Mouse (Mus musculus) lung, postnatal 36 days (tissue): ENCODE measurements around the gene Cdkl5.

Source experiments
- DNase-seq: peaks from one replicate; pipeline ENCODE4 v3.0.0; 2022; ENCODE audit warnings: mixed read lengths

The Cdkl5 gene

DNA sequence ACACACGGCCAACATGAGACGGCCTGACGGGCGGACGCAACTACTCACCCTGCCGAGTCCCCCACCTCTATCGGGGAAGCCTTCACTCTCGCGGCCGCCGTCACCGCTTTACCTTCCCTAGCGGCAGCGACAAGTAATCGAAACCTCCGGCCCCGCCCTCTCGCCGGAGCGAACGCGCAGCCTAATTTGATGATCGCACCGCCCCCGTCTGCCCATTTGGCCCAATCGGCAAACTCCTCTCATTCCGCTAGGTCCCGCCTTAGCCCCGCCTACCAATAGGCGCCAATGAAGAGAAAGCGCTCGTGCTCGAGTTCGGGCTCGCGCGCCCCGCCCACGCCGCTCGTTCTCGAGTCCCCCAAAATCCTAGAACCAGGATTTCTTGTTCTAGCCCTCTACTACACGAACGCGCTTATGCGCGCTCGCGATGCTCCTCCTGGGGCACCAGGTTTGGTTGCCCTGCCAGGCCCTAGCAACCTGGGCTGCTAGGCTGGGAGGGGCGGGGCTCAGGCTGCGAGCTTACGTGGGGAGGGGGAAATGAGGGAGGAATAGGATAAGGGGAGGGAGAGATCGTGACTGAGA is at the start of gene Cdkl5:
Gene Cdkl5 (minus strand): TSS at position 162 of the 579 bp plus-strand sequence.
- DNase-seq = peak; percentile 98

DNA sequence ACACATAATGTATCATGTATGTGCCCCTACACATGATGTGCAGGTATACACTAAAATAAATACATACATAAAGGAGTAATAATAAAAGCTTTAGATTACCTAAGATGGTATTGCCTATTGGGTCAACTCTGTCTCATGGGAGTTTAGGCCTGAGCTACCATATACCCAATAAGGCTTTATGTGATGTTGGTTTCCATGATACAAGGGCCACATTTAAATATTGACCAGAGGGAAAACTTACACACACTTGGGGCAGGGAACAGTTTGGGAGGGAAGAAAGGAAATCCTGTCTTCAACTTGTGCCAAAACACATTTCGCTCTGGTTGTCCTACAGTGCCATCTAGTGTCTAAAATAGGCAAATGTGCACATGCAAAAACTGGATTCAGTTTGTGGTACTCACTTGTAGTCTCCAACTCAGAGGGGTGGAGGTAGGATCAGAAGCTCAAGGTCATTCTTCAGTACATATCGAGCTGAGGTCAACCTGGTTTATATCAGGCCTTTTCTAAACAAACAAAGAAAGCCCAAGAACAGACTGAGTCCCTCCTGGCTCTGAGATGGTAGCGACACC is 38.8 kb upstream of the Cdkl5 start:
- peak; percentile 68 for DNase-seq

DNA sequence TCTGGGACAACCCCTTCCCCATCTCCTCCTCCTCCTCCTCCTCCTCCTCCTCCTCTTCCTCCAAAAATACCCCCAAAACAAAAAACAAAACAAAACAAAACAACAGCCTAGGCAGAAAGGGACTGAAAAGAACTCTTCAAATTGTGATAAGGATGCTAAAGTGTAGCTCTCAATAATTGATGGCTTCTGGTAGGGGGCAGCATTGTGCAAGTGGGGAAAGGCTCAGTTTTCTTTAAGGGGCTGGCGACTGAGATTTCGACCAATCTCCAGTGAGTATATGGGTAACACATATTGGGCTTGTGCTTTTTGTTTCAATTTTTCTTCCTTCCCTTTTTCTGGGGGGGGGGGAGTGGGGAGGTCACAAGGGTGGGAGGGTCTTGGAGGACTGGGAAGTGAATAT is 37.9 kb upstream of the Cdkl5 start:
- DNase-seq = no peak

DNA sequence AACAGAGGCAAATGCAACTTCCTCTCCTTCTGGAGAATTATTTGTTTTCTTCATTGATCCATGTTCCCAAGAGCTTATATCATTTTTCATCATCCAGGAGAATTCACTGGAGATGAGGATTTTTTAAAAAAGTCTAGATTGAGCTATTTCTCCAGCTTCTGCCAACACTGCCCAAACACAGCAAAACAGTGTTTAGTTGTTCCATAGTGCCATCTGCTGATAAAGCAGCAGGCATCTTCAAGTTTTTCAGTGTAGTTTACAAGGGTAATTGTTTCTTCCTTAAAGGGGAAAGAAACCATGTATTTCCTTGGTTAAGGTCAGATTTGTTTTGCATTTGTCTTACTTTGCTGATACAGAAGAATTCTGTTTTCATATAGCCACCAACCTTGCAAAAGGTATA is 35.7 kb upstream of the Cdkl5 start:
- no peak for DNase-seq

DNA sequence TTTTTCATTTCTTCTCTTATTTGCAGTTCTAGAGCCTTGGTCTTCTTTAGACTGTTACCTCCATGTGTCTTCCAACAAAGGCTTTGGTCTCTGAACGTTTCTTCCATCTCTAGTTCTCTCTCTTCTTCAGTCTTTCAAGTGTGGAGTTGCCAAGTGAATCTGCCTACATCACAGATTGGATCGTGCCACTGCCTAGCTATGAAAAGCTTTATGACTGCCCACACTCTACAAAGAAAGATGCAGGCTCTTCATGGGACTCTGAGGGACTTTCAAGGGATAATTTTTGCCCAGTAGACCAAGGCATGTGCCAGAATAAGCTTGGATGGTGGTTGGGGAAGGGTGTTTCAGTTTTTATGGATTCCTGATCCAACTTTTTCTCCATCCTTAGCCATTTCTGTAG is 30.0 kb upstream of the Cdkl5 start:
- no peak for DNase-seq

DNA sequence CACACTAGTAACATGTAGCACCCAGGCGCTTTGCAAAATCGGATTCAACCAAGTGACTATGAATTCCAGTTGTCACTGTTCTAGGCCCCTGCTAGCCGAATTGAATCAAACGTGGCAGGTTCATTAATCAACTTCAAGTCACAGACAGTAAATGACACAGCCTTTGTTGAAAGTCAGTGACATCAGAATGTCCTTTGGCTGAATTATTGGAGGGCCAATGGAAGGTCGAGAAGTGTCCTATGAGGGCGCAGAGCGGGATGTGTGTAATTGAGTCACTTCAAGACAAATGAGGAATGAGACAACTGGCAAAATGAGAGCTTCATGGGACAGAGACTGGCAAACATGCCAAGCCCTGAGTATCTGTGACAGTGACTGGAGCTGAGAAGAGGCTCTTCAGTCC is 27.0 kb upstream of the Cdkl5 start:
- DNase-seq = no peak

DNA sequence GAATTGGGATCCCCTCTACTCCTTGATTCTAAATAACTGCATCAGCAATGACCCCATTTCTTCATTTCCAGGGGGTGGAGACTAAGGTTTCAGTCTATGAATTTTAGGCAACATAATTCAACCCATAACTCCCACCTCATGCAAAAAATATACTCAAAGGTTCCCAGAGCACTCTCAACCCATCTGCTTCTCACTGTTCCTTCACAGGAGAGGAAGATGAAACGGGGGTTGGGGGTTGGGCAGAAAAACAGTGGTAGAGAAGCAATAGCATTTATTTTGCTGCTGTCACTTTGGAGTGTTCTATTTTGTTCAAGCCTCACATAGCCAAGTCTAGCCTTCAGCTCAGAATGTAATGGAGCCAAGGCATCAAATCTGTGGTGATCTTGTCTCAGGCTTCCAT is 23.7 kb upstream of the Cdkl5 start:
- DNase-seq = no peak

DNA sequence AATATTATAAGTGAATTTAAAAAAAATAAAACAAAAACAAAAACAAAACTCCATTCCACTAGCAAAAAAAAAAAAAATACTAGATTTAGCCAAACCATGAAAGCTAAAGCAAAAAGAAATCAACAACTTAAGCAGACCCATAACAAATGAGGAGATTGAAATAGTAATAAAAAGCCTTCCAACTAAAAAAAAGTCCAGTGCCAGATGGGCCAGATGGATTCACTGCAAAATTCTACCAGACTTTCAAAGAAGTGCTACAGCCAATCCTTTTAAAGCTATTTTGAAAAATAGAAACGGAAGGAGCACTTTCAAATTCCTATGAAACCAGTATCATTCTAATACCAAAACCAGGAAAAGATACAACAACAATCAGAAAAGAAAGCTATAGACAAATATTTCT is 11.8 kb upstream of the Cdkl5 start:
- no peak for DNase-seq

DNA sequence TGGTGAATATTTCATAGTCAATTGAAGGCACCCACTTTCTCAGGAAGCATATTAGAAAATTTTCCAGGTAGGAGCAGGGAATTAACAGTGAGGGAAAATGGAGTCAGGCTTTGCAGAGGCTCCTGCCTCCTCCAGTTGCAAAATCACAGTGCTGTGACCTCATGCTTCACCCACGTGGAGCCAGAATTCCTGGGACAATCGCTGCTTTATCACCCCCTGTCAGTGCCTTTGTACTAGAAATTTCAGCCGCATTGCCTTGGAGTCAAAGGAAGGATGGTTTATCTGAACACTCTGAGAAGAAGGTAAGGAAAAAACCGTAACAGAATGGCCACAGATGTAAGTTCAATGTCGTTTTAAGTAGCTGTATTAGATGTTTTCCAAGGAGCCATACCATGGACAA is 1.5 kb upstream of the Cdkl5 start:
- no peak for DNase-seq

DNA sequence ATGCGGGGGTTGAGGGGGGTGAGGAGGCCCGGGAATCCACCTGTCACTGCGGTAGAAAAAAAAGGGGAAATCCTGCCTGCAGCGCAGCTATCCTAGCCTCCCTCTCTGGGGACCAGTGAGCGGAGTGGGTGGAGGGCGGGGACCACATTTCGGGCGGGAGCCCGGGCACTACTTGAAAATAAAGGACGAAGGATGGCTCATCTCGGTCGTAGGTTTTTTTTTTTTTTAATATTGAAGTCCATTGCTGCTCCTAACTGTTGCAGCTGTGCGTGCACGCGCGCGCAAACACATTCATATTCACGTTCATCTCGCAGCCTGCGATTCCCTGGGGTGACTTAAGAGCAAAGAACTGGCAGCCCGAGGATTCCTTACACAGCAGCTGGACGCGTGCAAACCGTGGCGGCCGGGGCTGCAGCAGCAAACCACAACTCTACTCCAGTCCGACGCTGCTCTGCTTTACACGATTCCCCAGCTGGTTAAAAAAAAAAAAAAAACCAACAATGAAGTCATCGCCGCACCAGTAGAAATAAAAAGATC is 695 bp upstream of the Cdkl5 start:
- peak; percentile 59 for DNase-seq

DNA sequence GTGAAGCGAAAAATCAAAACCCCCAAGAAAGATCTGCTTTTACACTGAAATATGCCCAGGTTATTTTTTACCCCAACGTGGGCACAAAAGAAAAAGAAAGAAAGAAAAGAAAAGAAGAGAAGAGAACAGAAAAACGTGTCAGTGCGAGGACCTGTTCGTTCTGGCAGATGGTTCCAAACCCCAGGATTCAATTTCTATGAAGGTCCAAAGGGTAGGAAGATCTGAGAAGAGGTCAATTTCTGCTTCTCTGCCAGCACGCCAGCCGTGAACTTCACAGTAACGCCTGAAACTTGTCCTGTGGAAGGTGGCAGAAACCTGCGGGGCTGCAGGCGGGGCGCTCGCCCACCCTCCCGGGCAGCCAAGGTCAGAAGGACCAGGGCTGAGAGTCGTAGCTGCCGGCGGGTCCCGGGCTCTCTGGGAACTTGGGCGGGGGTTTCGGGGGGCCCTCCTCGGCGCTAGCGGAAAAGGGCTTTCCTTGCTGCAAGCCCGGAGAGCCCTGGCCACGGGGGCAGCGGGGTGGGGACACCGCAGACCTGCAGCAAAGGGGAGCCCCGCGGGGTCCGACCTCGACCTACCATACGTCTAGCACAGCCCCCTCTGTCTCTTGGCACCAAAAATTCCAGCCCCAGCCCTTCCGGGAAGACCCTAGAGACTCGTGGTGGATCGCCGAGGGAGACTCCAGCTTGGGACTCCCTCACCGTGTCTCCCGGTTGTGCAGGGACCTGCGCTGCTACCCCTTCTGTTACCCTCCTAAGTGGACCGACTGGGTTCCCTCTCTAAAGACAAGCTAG is 560 bp downstream of the Cdkl5 start:
- no peak for DNase-seq

DNA sequence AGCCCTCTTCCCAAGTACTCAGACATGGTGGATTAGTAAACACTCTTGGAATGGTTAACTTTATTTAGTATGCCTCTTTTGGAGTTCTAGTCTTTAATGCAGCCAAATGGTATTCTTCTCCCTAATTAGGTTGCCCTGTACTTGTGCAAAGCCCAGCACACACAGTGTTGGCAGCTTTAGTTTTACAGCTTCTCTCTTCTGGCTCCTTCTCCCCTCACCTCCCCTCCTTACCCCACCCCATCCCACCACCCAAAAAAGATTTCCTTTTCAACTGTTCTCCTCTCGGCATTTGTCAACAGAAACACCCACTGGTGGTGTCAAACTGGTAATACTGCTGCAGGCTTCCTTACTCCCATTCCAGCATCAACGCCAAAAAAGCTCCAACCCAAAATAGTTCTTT is 1.8 kb downstream of the Cdkl5 start:
- no peak for DNase-seq

DNA sequence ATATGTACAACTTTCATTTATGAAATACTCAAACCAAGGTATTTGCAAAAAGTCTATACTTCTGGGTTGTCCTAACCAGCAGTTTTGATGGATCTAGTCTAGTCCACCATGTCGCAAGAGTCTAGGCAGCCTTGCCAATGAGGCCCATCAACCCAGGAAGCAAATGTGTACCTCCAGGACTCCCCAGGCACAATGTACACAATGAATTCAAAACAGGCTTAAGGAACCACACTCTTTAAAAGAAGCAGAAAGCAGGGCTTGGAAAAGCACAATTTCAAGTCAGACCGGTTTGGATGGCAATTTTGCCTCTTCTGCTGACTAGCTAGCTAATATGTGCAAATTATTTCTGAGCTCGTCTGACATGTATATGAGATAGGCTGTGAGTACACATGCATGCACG is 4.2 kb downstream of the Cdkl5 start:
- peak; percentile 4 for DNase-seq

DNA sequence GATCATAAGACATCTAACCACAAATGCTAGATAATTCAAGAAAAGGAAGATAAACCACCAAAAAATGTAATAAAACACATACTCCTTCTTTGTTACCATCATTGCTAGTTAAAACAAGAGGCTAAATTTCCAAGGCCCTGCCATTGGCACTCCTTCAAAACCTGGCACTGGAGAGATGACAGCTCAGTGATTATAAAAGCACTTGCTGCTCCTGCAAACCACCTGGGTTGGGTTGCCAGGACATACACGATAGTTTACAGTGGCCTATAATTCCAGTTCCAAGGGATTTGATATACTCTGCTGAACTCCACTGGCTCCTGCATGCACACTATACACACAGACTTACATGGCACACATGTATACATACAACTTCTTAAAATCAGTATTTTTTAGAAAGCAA is 16.6 kb downstream of the Cdkl5 start:
- no peak for DNase-seq

DNA sequence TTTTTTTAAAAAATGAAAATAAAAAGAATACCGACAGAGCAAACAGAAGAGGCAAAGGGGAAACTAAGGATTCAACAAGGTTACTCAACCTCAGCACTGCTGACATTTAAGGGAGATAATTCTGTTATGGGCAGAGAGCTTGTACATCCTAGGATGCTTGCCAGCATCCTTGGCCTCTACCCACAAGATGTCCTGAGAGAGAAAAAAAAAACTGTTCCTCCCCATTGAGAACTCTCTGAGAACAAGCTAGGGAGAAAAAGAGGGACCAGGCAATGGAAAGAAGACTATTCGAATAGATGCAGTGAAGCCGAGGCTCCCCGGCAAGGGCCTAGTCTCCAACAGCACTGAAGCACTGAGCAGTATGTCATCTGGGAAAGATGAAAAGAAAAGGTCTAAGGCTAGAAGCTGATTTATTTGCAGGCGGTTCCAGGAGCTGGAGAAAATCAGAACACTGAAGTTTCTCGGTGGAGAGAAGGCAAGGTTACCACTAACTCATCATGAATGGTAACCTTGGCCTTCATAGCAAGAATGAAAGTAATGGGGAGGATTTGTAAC is 22.4 kb downstream of the Cdkl5 start:
- DNase-seq = no peak

DNA sequence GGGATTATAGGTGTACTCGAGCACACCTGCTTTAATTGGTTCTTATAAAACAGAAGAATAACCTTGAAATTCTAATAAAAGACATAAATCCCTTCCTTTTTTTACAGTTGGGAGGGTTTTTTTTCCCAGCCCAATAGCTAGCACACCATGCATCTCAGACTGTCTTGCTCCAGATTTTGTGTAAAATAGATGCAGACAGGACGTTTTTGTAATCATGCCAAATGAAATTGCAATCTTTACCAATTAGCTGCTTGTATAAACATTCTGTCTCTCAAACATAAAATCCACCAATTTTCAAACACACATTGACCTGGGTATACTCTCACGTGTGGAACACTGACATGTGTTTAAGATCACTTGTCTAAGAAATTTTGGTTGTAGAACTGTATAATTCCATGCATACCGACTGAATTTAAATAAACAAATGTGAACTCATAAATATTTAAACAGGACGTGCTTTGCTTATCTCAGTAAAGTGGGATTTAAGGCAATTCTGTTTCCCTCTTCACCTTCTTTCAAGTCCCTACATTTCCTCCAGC is 35.8 kb downstream of the Cdkl5 start:
- no peak for DNase-seq

DNA sequence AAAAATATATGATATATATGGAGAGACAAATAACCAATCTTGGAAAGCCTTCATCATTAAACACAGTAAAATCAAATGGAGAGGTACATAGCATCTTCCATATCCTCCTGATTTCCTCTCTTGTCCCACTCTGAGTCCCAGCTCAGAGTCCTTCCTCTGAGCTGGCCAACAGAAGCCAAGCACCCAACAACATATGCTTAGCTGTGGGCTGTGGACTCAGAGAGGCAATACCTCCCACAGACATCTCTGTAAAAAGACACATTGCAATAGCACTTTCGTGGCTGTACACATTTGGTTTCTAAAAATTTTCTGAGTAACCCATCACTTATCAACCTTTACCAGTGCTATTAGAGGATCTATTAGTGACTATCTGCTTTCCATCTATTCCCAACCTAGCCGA is 44.9 kb downstream of the Cdkl5 start:
- no peak for DNase-seq

DNA sequence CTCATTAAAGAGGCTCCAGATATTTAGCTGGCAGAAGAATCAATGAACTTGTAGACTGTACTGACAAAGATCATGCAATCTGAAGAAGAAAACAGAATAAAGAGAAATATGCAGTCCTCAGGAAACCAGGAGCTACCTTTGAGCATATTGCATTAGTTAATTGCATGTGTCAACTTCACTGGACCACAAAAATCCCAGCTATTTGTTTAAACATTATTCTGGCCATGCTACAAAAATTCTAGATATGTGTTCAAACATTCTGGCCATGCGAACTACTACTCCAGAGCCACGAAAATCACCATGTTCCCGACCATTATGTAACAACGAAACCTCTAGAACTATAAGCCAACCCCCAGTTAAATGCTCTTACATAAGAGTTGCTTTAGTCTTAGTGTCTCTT is 49.8 kb downstream of the Cdkl5 start:
- DNase-seq = peak; percentile 49

DNA sequence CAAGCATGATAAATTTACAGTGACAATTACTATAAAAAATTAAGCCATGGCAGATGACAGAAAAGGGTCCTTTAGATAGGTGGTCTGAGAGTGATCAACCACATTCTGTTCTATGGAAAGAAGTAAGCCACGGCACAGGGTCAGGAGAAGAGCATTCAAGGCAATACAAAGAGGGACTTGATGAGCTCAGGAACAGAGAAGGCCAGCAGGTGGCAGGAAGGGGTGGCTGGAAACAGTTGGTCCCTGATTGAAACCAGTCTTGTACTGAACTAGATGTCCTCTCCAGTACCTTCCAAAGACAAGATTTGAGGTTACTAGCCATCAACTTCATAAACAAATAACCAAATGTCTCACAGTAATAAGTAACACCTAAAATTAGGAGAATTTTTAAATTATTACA is 59.0 kb downstream of the Cdkl5 start:
- peak; percentile 67 for DNase-seq

DNA sequence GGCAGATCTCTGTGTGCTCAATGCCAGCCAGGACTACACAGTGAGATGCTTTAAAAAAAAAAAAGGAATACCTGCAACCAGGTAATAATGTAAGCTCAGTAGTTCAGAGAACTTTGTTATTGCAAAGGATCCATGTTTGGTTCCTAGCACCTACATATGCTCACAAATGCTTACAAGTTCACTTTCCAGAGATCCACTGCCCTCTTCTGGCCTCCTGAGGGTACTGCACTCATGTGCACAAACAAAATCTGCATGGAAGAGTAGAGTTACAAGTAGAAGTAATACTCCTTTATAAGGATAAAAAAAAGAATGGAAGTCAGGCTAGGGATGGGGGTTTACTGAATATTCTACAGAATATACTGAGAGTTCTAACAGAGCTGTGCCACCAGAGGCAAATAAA is 63.8 kb downstream of the Cdkl5 start:
- no peak for DNase-seq

DNA sequence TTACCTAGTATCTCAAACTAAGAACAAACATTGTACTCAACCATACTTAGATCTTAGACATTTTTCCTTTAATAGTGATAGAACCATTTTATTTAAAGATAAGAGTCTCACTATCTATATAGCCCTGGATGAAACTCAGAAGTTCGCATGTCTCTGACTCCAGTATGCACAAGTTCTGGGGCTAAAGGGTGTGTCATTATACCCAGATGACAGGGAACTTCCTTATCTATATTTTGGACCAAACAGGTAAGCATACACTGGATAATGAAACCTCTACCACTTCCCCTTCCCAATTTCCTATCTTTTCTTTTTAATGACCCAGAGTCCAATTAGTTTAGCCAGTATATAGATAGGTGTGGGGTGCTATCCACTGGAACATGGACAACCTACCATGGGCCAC is 65.6 kb downstream of the Cdkl5 start:
- DNase-seq = no peak

DNA sequence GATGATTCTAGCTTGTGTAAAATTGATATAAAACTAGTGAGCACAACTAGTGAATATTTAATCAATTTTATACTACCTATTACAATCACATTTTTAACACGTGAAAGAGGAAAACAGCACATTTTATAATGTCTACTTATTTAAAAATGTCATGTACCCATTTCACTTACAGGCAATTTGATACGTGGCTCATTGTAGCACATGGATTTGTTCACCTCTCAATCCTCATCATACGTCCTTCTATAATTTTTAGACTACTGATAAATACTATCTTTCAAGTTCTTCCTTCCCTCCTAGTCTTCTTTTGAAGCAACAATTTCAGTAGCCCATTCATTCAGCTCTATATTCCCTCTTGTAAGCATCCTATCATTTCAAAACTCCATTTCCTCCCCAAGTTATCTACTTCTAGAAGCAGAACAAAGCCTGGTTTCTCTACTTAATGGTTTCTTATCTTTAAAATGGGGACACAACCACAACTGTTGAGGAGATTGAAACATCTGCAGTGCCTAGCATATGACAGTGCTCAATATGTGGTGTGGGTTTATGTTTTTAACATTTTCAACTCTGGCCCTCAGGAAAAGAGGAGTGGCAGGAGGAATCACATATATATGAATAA is 75.4 kb downstream of the Cdkl5 start:
- DNase-seq = no peak

DNA sequence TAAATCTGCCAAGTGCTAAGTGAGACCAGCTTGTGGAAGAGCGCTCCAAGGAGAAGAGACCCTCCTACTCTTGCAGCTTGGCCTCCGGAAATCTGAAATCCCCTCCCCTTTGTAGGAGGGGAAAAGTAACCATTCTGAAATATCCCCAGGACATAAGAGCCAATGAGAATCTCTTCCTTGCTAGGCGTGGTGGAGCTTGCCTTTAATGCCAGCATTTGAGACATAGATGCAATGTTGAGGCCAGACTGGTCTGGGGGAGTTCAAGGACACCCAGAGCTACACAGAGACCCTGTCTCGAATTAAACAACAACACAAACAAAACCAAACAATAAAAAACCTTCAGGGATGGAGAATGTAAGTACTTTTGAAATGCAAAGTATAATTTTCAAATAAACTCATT is 87.6 kb downstream of the Cdkl5 start, which contains the start of gene Gja6:
Gene Gja6 (minus strand): TSS at position 101 of the 400 bp plus-strand sequence.
- no peak for DNase-seq
